ENCODE assay signal across 18 mouse cellular contexts in genomic region chr10:94371293-94371692, GRCm38 (mm10). TPM values are rescaled to one million over a fixed set of nuclear protein-coding genes. Genes with fewer than 3 reads are reported as not detected.
A peak's percentile ranks its signal among the peaks of the same experiment; 100 is the strongest.
DNase-seq lines count a peak whose midpoint lies in the region; ATAC-seq lines count a peak whose summit lies in the region.
"Had no signal": no experiment of that assay in that cellular context is flagged by ENCODE, and none has a peak within 500 bp of the region (broad histone marks: within the 10 kb centered on the region; RNA-seq: fewer than 3 reads in every experiment).

No protein-coding gene starts in this region.

- no peak overlapping the region for H3K4me3 ChIP-seq in liver, embryonic 13.5 days (replicated peaks)
- no peak overlapping the region for H3K4me3 ChIP-seq in intestine, embryonic 16.5 days (ENCODE audit: low read length)
- H3K4me3 ChIP-seq: embryonic facial prominence, embryonic 15.5 days; midbrain, embryonic 10.5 days; myocyte had no signal

- WGBS in liver, embryonic 13.5 days (ENCODE audit: insufficient replicate concordance): 25% methylated on average over 2 of the region's 2 CpGs
- WGBS in intestine, embryonic 16.5 days: 79% methylated on average over 2 of the region's 2 CpGs

- no peaks in the 10 kb centered on the region for H3K27me3 ChIP-seq in liver, embryonic 13.5 days
- H3K27me3 ChIP-seq in intestine, embryonic 16.5 days (replicated peaks; ENCODE audit: control insufficient read depth, insufficient read depth, low read length): no peaks in the 10 kb centered on the region
- H3K27me3 ChIP-seq: embryonic facial prominence, embryonic 15.5 days had no signal

- no peak overlapping the region for H3K27ac ChIP-seq in liver, embryonic 13.5 days
- H3K27ac ChIP-seq in intestine, embryonic 16.5 days (ENCODE audit: low read length): no peak overlapping the region
- H3K27ac ChIP-seq: embryonic facial prominence, embryonic 15.5 days; midbrain, embryonic 10.5 days; stomach, postnatal 0 days had no signal

- no peaks in the 10 kb centered on the region for H3K36me3 ChIP-seq in liver, embryonic 13.5 days
- H3K36me3 ChIP-seq in intestine, embryonic 16.5 days (ENCODE audit: control insufficient read depth, insufficient read depth, low read length): no peaks in the 10 kb centered on the region
- H3K36me3 ChIP-seq: embryonic facial prominence, embryonic 15.5 days; midbrain, embryonic 10.5 days had no signal

- no peak overlapping the region for H3K4me2 ChIP-seq in liver, embryonic 13.5 days
- no peak overlapping the region for H3K4me2 ChIP-seq in intestine, embryonic 16.5 days (ENCODE audit: low read depth, low read length)
- H3K4me2 ChIP-seq: embryonic facial prominence, embryonic 15.5 days had no signal

- peak; percentile 70 for ATAC-seq in liver, embryonic 13.5 days (ENCODE audit: low read depth)
- ATAC-seq in megakaryocyte-erythroid progenitor cell, adult 5-6 weeks (replicated peaks; ENCODE audit: low FRiP score, low TSS enrichment, poor library complexity, severe bottlenecking): peak; percentile 97
- ATAC-seq in intestine, embryonic 16.5 days: no peak
- ATAC-seq: activated CD4-positive, CD25-positive, alpha-beta regulatory T cell, adult 4 months had no signal

- no peak overlapping the region for H3K9ac ChIP-seq in liver, embryonic 13.5 days
- H3K9ac ChIP-seq in intestine, embryonic 16.5 days (ENCODE audit: low read depth, low read length): no peak overlapping the region
- H3K9ac ChIP-seq: embryonic facial prominence, embryonic 15.5 days had no signal

- peaks cover 8% of the 10 kb centered on the region for H3K4me1 ChIP-seq in liver, embryonic 13.5 days (replicated peaks)
- no peaks in the 10 kb centered on the region for H3K4me1 ChIP-seq in intestine, embryonic 16.5 days (ENCODE audit: control insufficient read depth, insufficient read depth, low read length)
- H3K4me1 ChIP-seq: embryonic facial prominence, embryonic 15.5 days; midbrain, embryonic 10.5 days had no signal

- no peaks in the 10 kb centered on the region for H3K9me3 ChIP-seq in liver, embryonic 13.5 days (replicated peaks)
- H3K9me3 ChIP-seq in intestine, embryonic 16.5 days (ENCODE audit: control insufficient read depth, low read length): no peaks in the 10 kb centered on the region
- H3K9me3 ChIP-seq: embryonic facial prominence, embryonic 15.5 days had no signal

- peak; percentile 32 for DNase-seq in cerebellum, adult 11 months
- DNase-seq in cerebellum, postnatal 4 days (ENCODE audit: low spot score in 2 of 2): no peak
- DNase-seq in liver, embryonic 13.5 days: no peak
- DNase-seq in liver: no peak
- peak; percentile 30 to 66 for DNase-seq in cerebellum, postnatal 14 days
- no peak for DNase-seq in embryo, embryonic 10 days (ENCODE audit: low spot score)
- DNase-seq: adrenal gland, postnatal 25 days; gastrocnemius, postnatal 14 days; heart, postnatal 10 days; kidney, adult 9 months; thymus, postnatal 25 days had no signal

RNA-seq across cellular contexts. Expression of gene Tmcc3, which starts 59.5 kb away (rescaled TPM):
- 2.6 and 3.4 TPM in 2 replicates for polyA plus RNA-seq in liver, embryonic 13.5 days (2015; fragmentation: Nextera tagmentation; extraction: Ambion mirVana)
- 0.24 and 2.4 TPM in 2 replicates for total RNA-seq in megakaryocyte-erythroid progenitor cell, adult 5-6 weeks (2014; fragmentation: Nextera tagmentation)
- 0.72 TPM in 1 of 2 replicates, not detected in the other for total RNA-seq in megakaryocyte-erythroid progenitor cell, adult 5-6 weeks (2017)
- 8.8 and 10.2 TPM in 2 replicates for polyA plus RNA-seq in intestine, embryonic 16.5 days (2015; fragmentation: Nextera tagmentation; extraction: Ambion mirVana)

Comparison
In these comparisons a context has a peak if more than half of its experiments do, and no peak if none do; other contexts are left out.
1. DNase-seq: peak in cerebellum, adult 11 months (single experiment) and cerebellum, postnatal 14 days (2 of 2); none in cerebellum, postnatal 4 days (0 of 2), liver, embryonic 13.5 days (single experiment), liver (single experiment) and embryo, embryonic 10 days (single experiment).